Mouse (Mus musculus) thymus, postnatal 4 days (tissue): ENCODE measurements around the gene Rpl10.

Source experiments
- DNase-seq: peaks from one replicate; pipeline ENCODE4 v3.0.0; 2021

Rpl10 gene

GRCm38 (mm10) chrX:74270062-74270901, at the start of gene Rpl10:
Gene Rpl10 (plus strand): TSS chrX:74270812.
- peak; percentile 87 for DNase-seq

GRCm38 (mm10) chrX:74230038-74230437, 40.6 kb upstream of the Rpl10 start:
- DNase-seq = no peak

- no peak for DNase-seq
Measured at GRCm38 (mm10) chrX:74233196-74233595, 37.4 kb upstream of the Rpl10 start.

GRCm38 (mm10) chrX:74240332-74240731, 30.3 kb upstream of the Rpl10 start:
- no peak for DNase-seq

GRCm38 (mm10) chrX:74243396-74243795, 27.2 kb upstream of the Rpl10 start:
- DNase-seq = no peak

GRCm38 (mm10) chrX:74243807-74244206, 26.8 kb upstream of the Rpl10 start:
- peak; percentile 74 for DNase-seq

GRCm38 (mm10) chrX:74244614-74245083, 26.0 kb upstream of the Rpl10 start:
- DNase-seq = peak; percentile 59

GRCm38 (mm10) chrX:74245107-74245506, 25.5 kb upstream of the Rpl10 start:
- DNase-seq = no peak

GRCm38 (mm10) chrX:74245687-74246086, 24.9 kb upstream of the Rpl10 start:
- peak; percentile 81 for DNase-seq

GRCm38 (mm10) chrX:74246213-74246681, 24.4 kb upstream of the Rpl10 start:
- DNase-seq = peak; percentile 89

- DNase-seq = no peak
Measured at GRCm38 (mm10) chrX:74246693-74247092, 23.9 kb upstream of the Rpl10 start.

- peak; percentile 76 for DNase-seq
Measured at GRCm38 (mm10) chrX:74248651-74249050, 22.0 kb upstream of the Rpl10 start.

- peak; percentile 75 for DNase-seq
Measured at GRCm38 (mm10) chrX:74249615-74250014, 21.0 kb upstream of the Rpl10 start, which contains the start of gene Flna. Gene Flna (minus strand): TSS chrX:74249820.

GRCm38 (mm10) chrX:74254153-74254887, 16.3 kb upstream of the Rpl10 start, which contains the start of gene Emd:
Gene Emd (plus strand): TSS chrX:74254687.
- DNase-seq = peak; percentile 81

GRCm38 (mm10) chrX:74254888-74255565, 15.6 kb upstream of the Rpl10 start:
- no peak for DNase-seq

- no peak for DNase-seq
Measured at GRCm38 (mm10) chrX:74257746-74258145, 12.9 kb upstream of the Rpl10 start.

GRCm38 (mm10) chrX:74269736-74270061, 913 bp upstream of the Rpl10 start:
- DNase-seq = no peak

GRCm38 (mm10) chrX:74270902-74271551, 415 bp downstream of the Rpl10 start:
- peak; percentile 26 for DNase-seq

GRCm38 (mm10) chrX:74273422-74274322, 3.1 kb downstream of the Rpl10 start:
- no peak for DNase-seq

GRCm38 (mm10) chrX:74277916-74278315, 7.3 kb downstream of the Rpl10 start:
- no peak for DNase-seq

GRCm38 (mm10) chrX:74281041-74281731, 10.6 kb downstream of the Rpl10 start:
- no peak for DNase-seq
